Mouse (Mus musculus): ENCODE data around the gene Rpl18a. TPM values are rescaled to one million over a fixed set of nuclear protein-coding genes. Genes with fewer than 3 reads are reported as not detected.
A peak's percentile ranks its signal among the peaks of the same experiment; 100 is the strongest.

Gene Rpl18a
- polyA plus RNA-seq, 1 experiment = 3,709 TPM

- no peak for DNase-seq
- TF ChIP-seq CTCF (conservative IDR thresholded peaks at IDR 0.05; ENCODE audit: insufficient read depth, insufficient read length, low read depth, low read length) = no peak
- TF ChIP-seq POLR2A (IDR thresholded peaks at IDR 0.05; ENCODE audit: low read depth, low read length) = no peak
- H3K36me3 ChIP-seq (ENCODE audit: control insufficient read depth, insufficient read depth, low read length) = no peaks in the 10 kb centered on the region
- H3K27ac ChIP-seq (ENCODE audit: insufficient read depth, low read depth, low read length) = no peak within 1 kb of the TSS
- 10% methylated on average over 80 of the region's 80 CpGs for WGBS
- no peaks in the 10 kb centered on the region; the same call in 1 of the 2 replicates for H3K4me1 ChIP-seq (ENCODE audit: control insufficient read depth, insufficient read depth, low read length)
- no peak within 1 kb of the TSS for H3K4me3 ChIP-seq (ENCODE audit: insufficient read depth, low read depth, low read length)
- no peaks in the 10 kb centered on the region for H3K27me3 ChIP-seq (replicated peaks; ENCODE audit: control insufficient read depth, insufficient read depth, low read length)
Measured at GRCm38 (mm10) chr8:70892022-70892895, 5.0 kb downstream of the Rpl18a start, which contains the start of gene Slc5a5. Slc5a5 (minus strand) TSS chr8:70892757.

GRCm38 (mm10) chr8:70891356-70891755 lies 5.9 kb downstream of the Rpl18a start:
- Histone ChIP-seq H3K27ac (ENCODE audit: insufficient read depth, low read depth, low read length) (no peak overlapping the region), H3K36me3 (ENCODE audit: control insufficient read depth, insufficient read depth, low read length) (no peaks in the 10 kb centered on the region), H3K4me3 (ENCODE audit: insufficient read depth, low read depth, low read length) (no peak overlapping the region), H3K4me1 (ENCODE audit: control insufficient read depth, insufficient read depth, low read length) (no peaks in the 10 kb centered on the region; the same call in 1 of the 2 replicates), H3K27me3 (replicated peaks; ENCODE audit: control insufficient read depth, insufficient read depth, low read length) (no peaks in the 10 kb centered on the region)
- WGBS = 11% methylated on average over 21 of the region's 21 CpGs
- peak; percentile 73 for DNase-seq
- no peak for TF ChIP-seq CTCF (conservative IDR thresholded peaks at IDR 0.05; ENCODE audit: insufficient read depth, insufficient read length, low read depth, low read length)
- TF ChIP-seq POLR2A (IDR thresholded peaks at IDR 0.05; ENCODE audit: low read depth, low read length) = no peak

GRCm38 (mm10) chr8:70890656-70891055 lies 6.6 kb downstream of the Rpl18a start:
- H3K4me3 ChIP-seq (ENCODE audit: insufficient read depth, low read depth, low read length) = no peak overlapping the region
- no peaks in the 10 kb centered on the region for H3K4me1 ChIP-seq (ENCODE audit: control insufficient read depth, insufficient read depth, low read length)
- no peak for TF ChIP-seq POLR2A (IDR thresholded peaks at IDR 0.05; ENCODE audit: low read depth, low read length)
- H3K27me3 ChIP-seq (replicated peaks; ENCODE audit: control insufficient read depth, insufficient read depth, low read length) = no peaks in the 10 kb centered on the region
- H3K27ac ChIP-seq (ENCODE audit: insufficient read depth, low read depth, low read length) = no peak overlapping the region
- WGBS = 75% methylated on average over 5 of the region's 5 CpGs
- peak; percentile 53 for DNase-seq
- no peaks in the 10 kb centered on the region for H3K36me3 ChIP-seq (ENCODE audit: control insufficient read depth, insufficient read depth, low read length)

- Histone ChIP-seq H3K27me3 (replicated peaks; ENCODE audit: control insufficient read depth, insufficient read depth, low read length) (no peaks in the 10 kb centered on the region), H3K4me3 (ENCODE audit: insufficient read depth, low read depth, low read length) (no peak overlapping the region), H3K4me1 (ENCODE audit: control insufficient read depth, insufficient read depth, low read length) (no peaks in the 10 kb centered on the region), H3K27ac (ENCODE audit: insufficient read depth, low read depth, low read length) (no peak overlapping the region), H3K36me3 (ENCODE audit: control insufficient read depth, insufficient read depth, low read length) (no peaks in the 10 kb centered on the region)
- TF ChIP-seq CTCF (conservative IDR thresholded peaks at IDR 0.05; ENCODE audit: insufficient read depth, insufficient read length, low read depth, low read length) (no peak), POLR2A (IDR thresholded peaks at IDR 0.05; ENCODE audit: low read depth, low read length) (no peak)
- 8% methylated on average over 15 of the region's 18 CpGs for WGBS
- DNase-seq = peak; percentile 42
Measured at GRCm38 (mm10) chr8:70887669-70888068, 9.5 kb downstream of the Rpl18a start.

GRCm38 (mm10) chr8:70885612-70886011 lies 11.6 kb downstream of the Rpl18a start:
- no peaks in the 10 kb centered on the region for H3K27me3 ChIP-seq (replicated peaks; ENCODE audit: control insufficient read depth, insufficient read depth, low read length)
- no peaks in the 10 kb centered on the region for H3K36me3 ChIP-seq (ENCODE audit: control insufficient read depth, insufficient read depth, low read length)
- H3K4me1 ChIP-seq (ENCODE audit: control insufficient read depth, insufficient read depth, low read length) = no peaks in the 10 kb centered on the region
- WGBS = 15% methylated on average over 12 of the region's 12 CpGs
- no peak for DNase-seq
- H3K27ac ChIP-seq (ENCODE audit: insufficient read depth, low read depth, low read length) = no peak overlapping the region
- TF ChIP-seq CTCF (conservative IDR thresholded peaks at IDR 0.05; ENCODE audit: insufficient read depth, insufficient read length, low read depth, low read length) = no peak
- no peak for TF ChIP-seq POLR2A (IDR thresholded peaks at IDR 0.05; ENCODE audit: low read depth, low read length)
- no peak overlapping the region for H3K4me3 ChIP-seq (ENCODE audit: insufficient read depth, low read depth, low read length)

- H3K4me1 ChIP-seq (ENCODE audit: control insufficient read depth, insufficient read depth, low read length) = no peaks in the 10 kb centered on the region
- TF ChIP-seq CTCF (conservative IDR thresholded peaks at IDR 0.05; ENCODE audit: insufficient read depth, insufficient read length, low read depth, low read length) (no peak), POLR2A (IDR thresholded peaks at IDR 0.05; ENCODE audit: low read depth, low read length) (no peak)
- H3K27ac ChIP-seq (ENCODE audit: insufficient read depth, low read depth, low read length) = no peak overlapping the region
- H3K4me3 ChIP-seq (ENCODE audit: insufficient read depth, low read depth, low read length) = no peak overlapping the region
- no peaks in the 10 kb centered on the region for H3K36me3 ChIP-seq (ENCODE audit: control insufficient read depth, insufficient read depth, low read length)
- WGBS = 81% methylated on average over 10 of the region's 10 CpGs
- no peaks in the 10 kb centered on the region for H3K27me3 ChIP-seq (replicated peaks; ENCODE audit: control insufficient read depth, insufficient read depth, low read length)
- no peak for DNase-seq
Measured at GRCm38 (mm10) chr8:70884683-70885082, 12.5 kb downstream of the Rpl18a start.

GRCm38 (mm10) chr8:70884186-70884585 lies 13.0 kb downstream of the Rpl18a start:
- H3K36me3 ChIP-seq (ENCODE audit: control insufficient read depth, insufficient read depth, low read length) = no peaks in the 10 kb centered on the region
- no peak overlapping the region for H3K4me3 ChIP-seq (ENCODE audit: insufficient read depth, low read depth, low read length)
- H3K27ac ChIP-seq (ENCODE audit: insufficient read depth, low read depth, low read length) = no peak overlapping the region
- WGBS = 81% methylated on average over 4 of the region's 4 CpGs
- TF ChIP-seq CTCF (conservative IDR thresholded peaks at IDR 0.05; ENCODE audit: insufficient read depth, insufficient read length, low read depth, low read length) (no peak), POLR2A (IDR thresholded peaks at IDR 0.05; ENCODE audit: low read depth, low read length) (no peak)
- no peaks in the 10 kb centered on the region for H3K4me1 ChIP-seq (ENCODE audit: control insufficient read depth, insufficient read depth, low read length)
- H3K27me3 ChIP-seq (replicated peaks; ENCODE audit: control insufficient read depth, insufficient read depth, low read length) = no peaks in the 10 kb centered on the region
- DNase-seq = no peak

Data from kidney, adult 2 months (tissue).